Mouse (Mus musculus) kidney, embryonic 16.5 days (tissue): Measurements from ENCODE around the gene Fam83f. TPM values are rescaled to one million over a fixed set of nuclear protein-coding genes. Genes with fewer than 3 reads are reported as not detected.

Source experiments
- ATAC-seq: fragments of 200-750 bp; cut with Nextera tagmentation; 2 replicates; pipeline ENCODE4 v1.8.0; 2017; ENCODE audit warnings: moderate TSS enrichment; ENCODE audit not compliant: low FRiP score, low TSS enrichment
- H3K27ac ChIP-seq: fragments of 300-500 bp; sonication (generic); 2 replicates; pipeline ENCODE4 v1.5.1; 2014; ENCODE audit warnings: low read length
- H3K27me3 ChIP-seq: fragments of 300-500 bp; sonication (generic); 2 replicates; pipeline ENCODE4 v1.6.1; 2014; ENCODE audit warnings: low read length, control low read depth, mixed read lengths; ENCODE audit not compliant: insufficient read depth
- H3K36me3 ChIP-seq: fragments of 300-500 bp; sonication (generic); 2 replicates; pipeline ENCODE4 v1.6.1; 2014; ENCODE audit warnings: low read length, control low read depth, mixed read lengths; ENCODE audit not compliant: insufficient read depth
- H3K4me1 ChIP-seq: fragments of 300-500 bp; sonication (generic); 2 replicates; pipeline ENCODE4 v1.6.1; 2014; ENCODE audit warnings: low read length, control low read depth, mixed read lengths; ENCODE audit not compliant: insufficient read depth
- H3K4me2 ChIP-seq: fragments of 300-500 bp; sonication (generic); replicated peaks from 2 replicates; pipeline ENCODE4 v1.6.1; 2014; ENCODE audit warnings: low read depth, low read length
- H3K4me3 ChIP-seq: fragments of 300-500 bp; sonication (generic); 2 replicates; pipeline ENCODE4 v1.5.1; 2014; ENCODE audit warnings: mild to moderate bottlenecking, low read length
- H3K9ac ChIP-seq: fragments of 300-500 bp; sonication (generic); replicated peaks from 2 replicates; pipeline ENCODE4 v1.6.1; 2014; ENCODE audit warnings: low read length
- H3K9me3 ChIP-seq: fragments of 300-500 bp; sonication (generic); 2 replicates; pipeline ENCODE4 v1.6.1; 2016; ENCODE audit warnings: low read length, control low read depth
- WGBS: fragments of 180-500 bp; shearing (Covaris S2); extraction: QIAGEN DNeasy Blood & Tissue Kit; methylation state at CpG from one replicate; pipeline ENCODE4 v1.1.7; 2014; 5-methylcytosine and 5-hydroxymethylcytosine counted together
- polyA plus RNA-seq: library from polyadenylated mRNA; unstranded; fragments of >200 nt; fragmentation: Nextera tagmentation; extraction: Ambion mirVana; gene quantifications from 2 replicates; pipeline ENCODE4 v1.2.1, GENCODE M21; 2015

Fam83f gene
- polyA plus RNA-seq, 1 experiment from 2014 or later = 5.4 TPM

- H3K4me3 ChIP-seq = no peak overlapping the region
- ATAC-seq = no peak
- H3K27ac ChIP-seq = no peak overlapping the region
- no peaks in the 10 kb centered on the region for H3K9me3 ChIP-seq
- H3K4me1 ChIP-seq = peaks cover 23% of the 10 kb centered on the region
- 75% methylated on average over 2 of the region's 2 CpGs for WGBS
- H3K4me2 ChIP-seq = no peak overlapping the region
- H3K9ac ChIP-seq = no peak overlapping the region
- no peaks in the 10 kb centered on the region for H3K36me3 ChIP-seq
- no peaks in the 10 kb centered on the region for H3K27me3 ChIP-seq
Observed at GRCm38 (mm10) chr15:80703495-80703894, 31.8 kb downstream of the Fam83f start.

- ATAC-seq = peak; percentile 84
Observed at GRCm38 (mm10) chr15:80704267-80704666, 32.6 kb downstream of the Fam83f start.

GRCm38 (mm10) chr15:80705828-80706549 is 34.3 kb downstream of the Fam83f start:
- H3K9ac ChIP-seq = peak overlapping the region; percentile 57
- 22% methylated on average over 18 of the region's 18 CpGs for WGBS
- no peaks in the 10 kb centered on the region for H3K27me3 ChIP-seq
- H3K4me1 ChIP-seq = peaks cover 29% of the 10 kb centered on the region
- H3K9me3 ChIP-seq = no peaks in the 10 kb centered on the region
- H3K36me3 ChIP-seq = no peaks in the 10 kb centered on the region
- H3K4me3 ChIP-seq = peak overlapping the region; percentile 37
- peak overlapping the region; percentile 92 for H3K27ac ChIP-seq
- no peak for ATAC-seq
- H3K4me2 ChIP-seq = peak overlapping the region; percentile 72

More at GRCm38 (mm10) chr15:80704267-80704666, 32.6 kb downstream of the Fam83f start:
- H3K4me3 ChIP-seq = no peak overlapping the region
- no peaks in the 10 kb centered on the region for H3K36me3 ChIP-seq
- H3K27ac ChIP-seq = no peak overlapping the region
- peak overlapping the region; percentile 37 for H3K4me2 ChIP-seq
- peaks cover 25% of the 10 kb centered on the region for H3K4me1 ChIP-seq
- no peaks in the 10 kb centered on the region for H3K9me3 ChIP-seq
- H3K27me3 ChIP-seq = no peaks in the 10 kb centered on the region
- no peak overlapping the region for H3K9ac ChIP-seq
- WGBS = 4% methylated on average over 7 of the region's 7 CpGs

GRCm38 (mm10) chr15:80706596-80706995 is 34.9 kb downstream of the Fam83f start:
- Histone ChIP-seq H3K36me3 (no peaks in the 10 kb centered on the region), H3K4me1 (peaks cover 29% of the 10 kb centered on the region), H3K4me3 (peak overlapping the region; percentile 37), H3K27ac (peak overlapping the region; percentile 92), H3K9me3 (no peaks in the 10 kb centered on the region), H3K4me2 (peak overlapping the region; percentile 72), H3K27me3 (no peaks in the 10 kb centered on the region), H3K9ac (peak overlapping the region; percentile 57)
- 7% methylated on average over 11 of the region's 11 CpGs for WGBS
- ATAC-seq = 0 out of 2 replicates have a peak, but pooled peaks have one; percentile 10

GRCm38 (mm10) chr15:80707088-80707487 is 35.4 kb downstream of the Fam83f start:
- peak overlapping the region; percentile 57; the same call in 1 of the 2 replicates for H3K9ac ChIP-seq
- no peaks in the 10 kb centered on the region for H3K9me3 ChIP-seq
- peaks cover 30% of the 10 kb centered on the region for H3K4me1 ChIP-seq
- ATAC-seq = 0 out of 2 replicates have a peak, but pooled peaks have one; percentile 10
- H3K4me2 ChIP-seq = peak overlapping the region; percentile 72
- no peaks in the 10 kb centered on the region for H3K36me3 ChIP-seq
- H3K27me3 ChIP-seq = no peaks in the 10 kb centered on the region
- H3K4me3 ChIP-seq = no peak overlapping the region
- 35% methylated on average over 8 of the region's 8 CpGs for WGBS
- H3K27ac ChIP-seq = peak overlapping the region; percentile 92

- Histone ChIP-seq H3K9ac (0 out of 2 replicates have a peak overlapping the region, but pooled peaks have one; percentile 11), H3K27ac (0 out of 2 replicates have a peak overlapping the region, but pooled peaks have one; percentile 18), H3K4me3 (no peak overlapping the region), H3K27me3 (no peaks in the 10 kb centered on the region), H3K4me2 (no peak overlapping the region), H3K36me3 (no peaks in the 10 kb centered on the region), H3K9me3 (no peaks in the 10 kb centered on the region), H3K4me1 (peaks cover 35% of the 10 kb centered on the region)
- no peak for ATAC-seq
- WGBS = 40% methylated on average over 6 of the region's 6 CpGs
Observed at GRCm38 (mm10) chr15:80709593-80709992, 37.9 kb downstream of the Fam83f start.

- Histone ChIP-seq H3K9me3 (no peaks in the 10 kb centered on the region), H3K36me3 (no peaks in the 10 kb centered on the region), H3K4me2 (peak overlapping the region; percentile 81), H3K9ac (no peak overlapping the region), H3K27me3 (no peaks in the 10 kb centered on the region), H3K27ac (no peak overlapping the region; the same call in 1 of the 2 replicates), H3K4me3 (peak overlapping the region; percentile 82), H3K4me1 (peaks cover 35% of the 10 kb centered on the region)
- WGBS = 14% methylated on average over 5 of the region's 5 CpGs
- no peak for ATAC-seq
Observed at GRCm38 (mm10) chr15:80710257-80710607, 38.6 kb downstream of the Fam83f start.

- H3K9ac ChIP-seq = peak within 1 kb of the TSS; percentile 88
- H3K27ac ChIP-seq = peak within 1 kb of the TSS; percentile 97
- peak within 1 kb of the TSS; percentile 82 for H3K4me3 ChIP-seq
- no peaks in the 10 kb centered on the region for H3K36me3 ChIP-seq
- peak within 1 kb of the TSS; percentile 81 for H3K4me2 ChIP-seq
- H3K9me3 ChIP-seq = no peaks in the 10 kb centered on the region
- WGBS = 1% methylated on average over 39 of the region's 39 CpGs
- H3K27me3 ChIP-seq = no peaks in the 10 kb centered on the region
- peak; percentile 97 for ATAC-seq
- peaks cover 34% of the 10 kb centered on the region for H3K4me1 ChIP-seq
Observed at GRCm38 (mm10) chr15:80710608-80711363, 39.1 kb downstream of the Fam83f start, which contains the start of gene Tnrc6b. Tnrc6b (plus strand) TSS chr15:80711313.

- Histone ChIP-seq H3K27me3 (no peaks in the 10 kb centered on the region), H3K36me3 (no peaks in the 10 kb centered on the region), H3K4me1 (peaks cover 27% of the 10 kb centered on the region), H3K9me3 (no peaks in the 10 kb centered on the region), H3K9ac (peak overlapping the region; percentile 88), H3K4me2 (peak overlapping the region; percentile 81), H3K4me3 (peak overlapping the region; percentile 82), H3K27ac (peak overlapping the region; percentile 72)
- ATAC-seq = peak; percentile 39
- under 1% methylated on average over 67 of the region's 106 CpGs for WGBS
Observed at GRCm38 (mm10) chr15:80711401-80712151, 39.9 kb downstream of the Fam83f start.
